Mouse (Mus musculus): ENCODE data around the gene Mapk8ip2.
"Not testable (repeated sequence)": the region's sequence is repeated elsewhere in the genome, so short reads cannot be mapped to it uniquely, and the experiment has no call there.

Mapk8ip2 gene

DNA sequence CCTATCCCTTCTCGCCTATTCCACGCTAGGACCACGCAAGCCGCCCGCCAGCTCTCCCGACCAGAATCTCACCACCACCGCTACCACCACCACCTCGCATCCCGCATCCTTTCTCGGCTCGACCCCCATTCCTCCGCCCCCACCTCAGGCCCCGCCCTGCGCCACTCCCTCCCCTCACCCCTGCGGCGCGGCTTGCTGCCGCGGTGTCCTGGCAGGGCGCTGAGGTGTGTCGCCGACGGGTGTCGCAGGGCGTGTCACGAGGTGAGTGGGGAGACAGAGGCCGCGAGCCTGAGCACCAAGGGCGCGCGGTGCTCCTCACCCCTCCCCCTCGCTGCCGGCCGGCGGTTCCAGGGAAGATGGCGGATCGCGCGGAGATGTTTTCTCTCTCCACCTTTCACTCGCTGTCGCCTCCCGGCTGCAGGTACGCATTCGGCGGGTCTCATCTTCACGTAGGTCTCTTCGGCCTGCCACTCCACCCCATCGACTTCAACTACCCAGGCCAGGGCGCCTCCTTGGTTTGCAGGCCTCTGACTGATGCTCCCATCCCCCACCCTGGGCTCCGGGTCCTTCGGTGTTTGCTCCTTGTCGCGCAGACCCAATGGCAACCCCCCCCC is at the start of gene Mapk8ip2:
TSS of gene Mapk8ip2 (plus strand) at position 49 of the 614 bp plus-strand sequence.
- peak; percentile 69 for DNase-seq (ENCODE audit: low read depth, low spot score)

GRCm38 (mm10) chr15:89404831-89405623 is 48.7 kb upstream of the Mapk8ip2 start:
- no peak for DNase-seq (ENCODE audit: low read depth, low spot score)

GRCm38 (mm10) chr15:89406691-89407090 is 47.0 kb upstream of the Mapk8ip2 start:
- DNase-seq (ENCODE audit: low read depth, low spot score), result peak; percentile 93

- DNase-seq (ENCODE audit: low read depth, low spot score), result peak; percentile 86
These were observed 43.6 kb upstream of the Mapk8ip2 start, which contains the start of gene Syce3 for GRCm38 (mm10) chr15:89410118-89410517. Gene Syce3 (minus strand): TSS chr15:89410503.

GRCm38 (mm10) chr15:89415282-89415681 is 38.4 kb upstream of the Mapk8ip2 start:
- no peak for DNase-seq (ENCODE audit: low read depth, low spot score)

GRCm38 (mm10) chr15:89421938-89422337 is 31.8 kb upstream of the Mapk8ip2 start:
- no peak for DNase-seq (ENCODE audit: low read depth, low spot score)

- DNase-seq (ENCODE audit: low read depth, low spot score), result peak; percentile 51
These were observed 29.1 kb upstream of the Mapk8ip2 start for GRCm38 (mm10) chr15:89424621-89425020.

DNA sequence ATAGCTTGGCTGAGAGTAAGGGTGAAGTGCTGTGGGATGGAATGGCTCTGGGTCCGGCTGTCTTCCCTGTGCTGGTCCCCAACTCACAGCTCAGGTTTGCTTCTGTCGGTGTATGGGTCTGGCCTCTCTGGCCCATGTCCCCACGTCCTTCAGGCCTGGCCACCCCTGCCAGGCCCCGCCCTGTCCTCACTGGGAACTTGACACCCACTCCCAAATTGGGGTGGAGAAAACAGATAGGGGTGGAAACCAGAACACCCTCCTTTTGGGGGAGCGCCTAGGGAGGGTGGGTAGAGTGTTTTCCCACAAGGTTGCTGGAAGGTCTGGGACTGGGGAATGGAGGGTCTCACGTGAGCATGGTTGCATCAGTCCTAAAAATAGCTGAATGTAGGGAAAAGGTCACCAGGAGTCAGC is 28.0 kb upstream of the Mapk8ip2 start, which contains the start of gene Cpt1b:
TSS of gene Cpt1b (minus strand) at position 153 of the 411 bp plus-strand sequence.
- no peak for DNase-seq (ENCODE audit: low read depth, low spot score)

- no peak for DNase-seq (ENCODE audit: low read depth, low spot score)
These were observed 27.0 kb upstream of the Mapk8ip2 start for GRCm38 (mm10) chr15:89426716-89427115.

DNA sequence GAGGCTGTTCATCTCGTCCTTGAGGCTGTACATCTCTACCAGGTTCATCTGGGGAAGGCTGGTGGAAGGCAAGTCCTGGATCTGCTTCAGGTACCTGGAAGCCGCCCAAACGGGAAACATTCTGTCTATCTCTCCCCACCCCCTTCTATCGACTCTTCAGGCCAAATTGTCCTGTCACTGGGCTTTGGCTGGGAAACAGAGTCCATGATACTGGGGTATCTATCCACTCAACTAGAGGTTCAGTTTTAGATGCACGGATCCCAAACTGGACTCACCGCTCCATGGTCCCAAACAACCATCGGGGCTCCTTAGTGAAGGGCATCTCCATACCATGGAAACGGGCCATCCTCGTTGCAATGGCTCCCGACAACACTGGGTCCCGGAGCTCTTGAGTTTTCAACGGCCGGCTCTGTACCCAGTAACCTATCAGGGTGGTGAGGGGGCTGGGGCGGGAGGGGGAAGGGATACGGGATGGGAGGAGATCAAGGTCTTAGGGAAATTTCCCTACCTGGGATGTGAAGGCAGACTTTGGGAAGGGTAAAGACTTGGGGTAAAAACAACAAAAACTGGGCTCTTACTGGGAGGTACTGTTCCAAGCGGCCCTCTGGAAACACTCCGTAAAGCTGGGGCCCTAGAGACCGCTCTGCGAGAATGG is 25.4 kb upstream of the Mapk8ip2 start:
- DNase-seq (ENCODE audit: low read depth, low spot score), result no peak

- DNase-seq (ENCODE audit: low read depth, low spot score), result no peak
These were observed 24.8 kb upstream of the Mapk8ip2 start for GRCm38 (mm10) chr15:89428821-89429351.

GRCm38 (mm10) chr15:89429352-89430221 is 24.1 kb upstream of the Mapk8ip2 start, which contains the start of the genes C730034F03Rik, Gm44502 and Chkb:
Gene C730034F03Rik (plus strand): TSS chr15:89429589.
Gene Gm44502 (minus strand): TSS chr15:89429696.
Gene Chkb (minus strand): TSS chr15:89429908.
- peak; percentile 93 for DNase-seq (ENCODE audit: low read depth, low spot score)

- no peak for DNase-seq (ENCODE audit: low read depth, low spot score)
These were observed 23.4 kb upstream of the Mapk8ip2 start for GRCm38 (mm10) chr15:89430341-89430740.

- DNase-seq (ENCODE audit: low read depth, low spot score), result not testable (repeated sequence)
These were observed 22.9 kb upstream of the Mapk8ip2 start for GRCm38 (mm10) chr15:89430771-89431170.

DNA sequence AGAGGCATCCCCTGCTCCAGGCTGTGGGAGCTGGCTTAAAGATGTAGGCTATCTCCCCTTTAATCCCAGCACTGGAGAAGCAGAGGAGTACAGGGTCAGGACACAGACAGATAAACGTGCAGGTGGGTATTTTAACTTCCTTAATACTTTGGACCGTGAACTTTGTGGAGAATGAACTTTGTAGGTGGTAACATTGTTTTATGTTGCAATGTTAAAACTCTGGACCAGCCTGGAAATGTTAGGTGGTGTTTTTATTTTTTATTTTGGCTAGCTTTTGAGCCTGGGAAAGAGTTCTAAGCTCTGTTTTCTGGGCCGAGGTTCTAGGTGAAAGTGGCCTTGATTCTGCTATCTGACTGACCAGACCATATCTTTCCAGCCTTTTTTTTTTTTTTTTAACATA is 22.4 kb upstream of the Mapk8ip2 start:
- no peak for DNase-seq (ENCODE audit: low read depth, low spot score)

DNA sequence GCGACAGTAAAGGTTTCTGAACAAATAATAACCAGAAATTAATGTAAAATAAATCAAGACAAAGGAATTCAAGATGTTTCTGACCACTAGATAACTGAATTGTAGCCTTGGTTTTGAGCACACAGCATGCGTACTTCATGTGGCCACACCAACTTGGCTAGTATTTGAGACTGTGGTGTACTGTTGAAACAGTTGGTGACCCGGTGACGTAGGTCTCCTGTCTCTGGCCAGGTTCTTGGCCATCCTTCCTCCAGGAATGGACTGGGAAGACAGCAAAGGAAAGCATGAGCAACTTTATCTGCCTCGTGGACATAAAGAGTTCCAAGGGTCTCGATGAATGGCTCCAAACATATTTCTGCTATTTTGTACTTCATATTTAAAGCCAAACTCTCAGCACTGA is 21.9 kb upstream of the Mapk8ip2 start:
- no peak for DNase-seq (ENCODE audit: low read depth, low spot score)

DNA sequence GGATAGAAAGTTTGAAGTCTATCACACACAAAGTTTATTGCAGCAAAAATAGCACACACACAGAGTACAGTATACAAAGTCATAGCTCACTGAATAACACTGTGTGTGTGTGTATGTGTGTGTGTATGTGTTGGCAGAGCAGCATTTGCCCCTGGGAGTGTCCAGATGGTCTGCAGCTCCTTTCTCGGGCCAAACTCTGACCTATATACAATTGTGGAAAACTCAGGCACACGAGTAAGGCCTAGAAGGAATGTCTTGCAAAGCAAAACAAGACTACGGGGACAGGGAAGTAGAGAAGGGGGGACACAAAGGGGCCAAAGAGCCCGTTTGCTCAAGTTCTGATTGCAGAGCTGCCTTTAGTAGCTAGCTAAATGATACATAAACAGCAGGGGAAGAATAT is 20.8 kb upstream of the Mapk8ip2 start:
- DNase-seq (ENCODE audit: low read depth, low spot score), result no peak

DNA sequence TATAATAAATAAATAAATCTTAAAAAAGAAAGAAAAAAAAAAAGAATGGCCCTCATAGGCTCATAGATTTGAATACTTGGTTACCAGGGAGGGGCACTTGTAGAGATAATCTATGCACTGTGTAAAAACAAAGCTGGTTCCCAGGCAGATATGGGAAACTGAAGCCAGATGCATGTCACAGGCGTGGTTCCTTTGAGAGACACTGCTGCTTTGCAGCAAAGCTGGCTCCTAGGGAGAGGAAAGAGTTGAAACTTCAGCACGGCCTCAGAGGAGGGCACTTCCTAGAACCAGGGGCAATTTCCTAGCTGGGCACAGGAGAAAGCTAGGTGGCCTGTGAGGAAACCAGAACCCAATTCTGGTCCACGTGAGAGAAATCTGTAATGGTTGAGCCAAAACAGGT is 19.6 kb upstream of the Mapk8ip2 start:
- no peak for DNase-seq (ENCODE audit: low read depth, low spot score)

GRCm38 (mm10) chr15:89435878-89436277 is 17.8 kb upstream of the Mapk8ip2 start:
- no peak for DNase-seq (ENCODE audit: low read depth, low spot score)

DNA sequence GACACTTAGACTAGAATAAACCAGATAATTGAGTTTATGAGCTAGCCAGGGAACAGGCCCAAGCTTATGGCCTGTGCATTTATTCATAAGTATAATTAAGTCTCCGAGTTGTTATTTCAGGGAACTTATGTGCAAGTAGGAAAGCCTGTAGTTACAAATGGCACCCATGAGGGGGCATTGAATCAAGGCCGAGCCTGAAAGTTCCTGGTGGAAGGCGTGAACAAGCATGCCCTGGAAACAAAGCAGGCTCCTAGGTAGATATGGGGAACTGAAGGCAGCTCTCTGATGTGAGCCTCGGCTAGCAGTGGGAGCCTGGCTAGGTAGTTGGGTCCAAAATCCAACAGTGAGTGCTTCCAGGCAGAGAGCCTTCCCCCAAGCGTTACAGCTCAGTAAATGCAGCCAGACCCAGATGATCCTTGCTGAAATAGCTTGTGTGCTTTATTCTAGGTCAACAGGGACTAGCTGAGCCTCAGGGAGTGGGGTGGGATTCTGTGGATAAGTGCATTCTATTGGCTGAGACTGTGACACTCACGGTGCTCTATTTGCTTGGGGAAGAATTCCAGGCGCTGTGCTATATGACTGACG is 11.1 kb upstream of the Mapk8ip2 start:
- peak; percentile 76 for DNase-seq (ENCODE audit: low read depth, low spot score)
